Mouse (Mus musculus): ENCODE results near the gene Olfr150. TPM values are rescaled to one million over a fixed set of nuclear protein-coding genes. Genes with fewer than 3 reads are reported as not detected.
"Not testable (repeated sequence)": the region's sequence is repeated elsewhere in the genome, so short reads cannot be mapped to it uniquely, and the experiment has no call there.

The Olfr150 gene
- not detected in 2 replicates for total RNA-seq (2014; fragmentation: Nextera tagmentation)
- total RNA-seq (2017), result not detected in 2 replicates

GRCm38 (mm10) chr9:39730678-39731077, at the start of gene Olfr150:
Gene Olfr150 (plus strand): TSS chr9:39730978.
- no peak for ATAC-seq (replicated peaks; ENCODE audit: poor library complexity, severe bottlenecking)

DNA sequence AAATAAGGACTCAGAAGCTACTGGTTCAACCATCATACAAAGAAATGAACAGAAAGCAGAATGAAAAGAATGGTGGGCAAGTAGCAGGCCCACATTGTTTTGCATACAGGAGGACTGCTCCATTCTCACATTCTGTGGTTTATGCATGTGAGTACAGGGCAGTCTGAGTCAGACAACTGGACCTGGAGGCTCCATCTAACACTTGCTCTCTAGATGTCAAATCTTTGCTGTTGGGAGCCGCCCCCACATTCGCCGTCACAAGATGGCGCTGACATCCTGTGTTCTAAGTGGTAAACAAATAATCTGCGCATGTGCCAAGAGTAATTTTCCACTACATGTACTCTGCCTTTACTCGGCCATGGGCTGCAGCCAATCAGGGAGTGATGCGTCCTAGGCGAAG, 29.7 kb upstream of the Olfr150 start:
- not testable (repeated sequence) for ATAC-seq (replicated peaks; ENCODE audit: poor library complexity, severe bottlenecking)

- no peak for ATAC-seq (replicated peaks; ENCODE audit: poor library complexity, severe bottlenecking)
Measured at GRCm38 (mm10) chr9:39707017-39707416, 23.8 kb upstream of the Olfr150 start, which contains the start of gene Olfr149. Gene Olfr149 (minus strand): TSS chr9:39707117.

- no peak for ATAC-seq (replicated peaks; ENCODE audit: poor library complexity, severe bottlenecking)
Measured at GRCm38 (mm10) chr9:39708958-39709357, 21.8 kb upstream of the Olfr150 start.

GRCm38 (mm10) chr9:39711053-39711452, 19.7 kb upstream of the Olfr150 start, which contains the start of gene Olfr965:
Gene Olfr965 (plus strand): TSS chr9:39711353.
- no peak for ATAC-seq (replicated peaks; ENCODE audit: poor library complexity, severe bottlenecking)

GRCm38 (mm10) chr9:39740741-39741140, 10.0 kb downstream of the Olfr150 start:
- ATAC-seq (replicated peaks; ENCODE audit: poor library complexity, severe bottlenecking), result no peak

- no peak for ATAC-seq (replicated peaks; ENCODE audit: poor library complexity, severe bottlenecking)
Measured at GRCm38 (mm10) chr9:39745949-39746348, 15.2 kb downstream of the Olfr150 start, which contains the start of gene Olfr967. Gene Olfr967 (plus strand): TSS chr9:39746249.

DNA sequence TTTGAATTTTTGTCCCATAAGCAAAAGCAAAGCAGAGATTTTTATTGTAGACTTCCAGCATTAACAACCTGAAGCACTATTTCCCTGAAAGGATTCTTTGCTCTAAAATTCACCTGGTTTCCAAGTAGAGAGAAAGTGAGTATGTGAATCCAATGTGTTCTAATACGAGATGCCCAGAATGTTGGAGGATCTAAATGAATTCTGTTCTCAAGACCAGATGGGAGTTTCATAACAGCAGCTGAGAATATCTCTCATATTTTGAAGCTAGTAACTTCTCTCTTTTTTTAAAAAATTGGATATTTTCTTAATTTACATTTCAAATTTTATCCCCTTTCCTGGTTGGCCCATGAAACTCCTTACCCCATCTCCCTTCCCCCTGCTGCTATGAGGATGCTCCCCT, 15.7 kb downstream of the Olfr150 start:
- no peak for ATAC-seq (replicated peaks; ENCODE audit: poor library complexity, severe bottlenecking)

GRCm38 (mm10) chr9:39783153-39783552, 52.4 kb downstream of the Olfr150 start, which contains the start of gene Olfr968:
Gene Olfr968 (minus strand): TSS chr9:39783253.
- ATAC-seq (replicated peaks; ENCODE audit: poor library complexity, severe bottlenecking), result no peak

Other genes with a start within 250 kb of the Olfr150 start
- gene Olfr44, start 237.0 kb upstream of the Olfr150 start, total RNA-seq (2014; fragmentation: Nextera tagmentation), result not detected in 2 replicates
- not detected in 2 replicates for gene Olfr44, start 237.0 kb upstream of the Olfr150 start, total RNA-seq (2017)
- not detected in 2 replicates for gene Olfr957, start 215.2 kb upstream of the Olfr150 start, total RNA-seq (2014; fragmentation: Nextera tagmentation)
- not detected in 2 replicates for gene Olfr957, start 215.2 kb upstream of the Olfr150 start, total RNA-seq (2017)
- gene Olfr958, start 176.9 kb upstream of the Olfr150 start, total RNA-seq (2014; fragmentation: Nextera tagmentation), result not detected in 2 replicates
- not detected in 2 replicates for gene Olfr958, start 176.9 kb upstream of the Olfr150 start, total RNA-seq (2017)
- gene Olfr959, start 155.4 kb upstream of the Olfr150 start, total RNA-seq (2014; fragmentation: Nextera tagmentation), result not detected in 2 replicates
- gene Olfr959, start 155.4 kb upstream of the Olfr150 start, total RNA-seq (2017), result not detected in 2 replicates
- not detected in 2 replicates for gene AW551984, start 126.6 kb upstream of the Olfr150 start, total RNA-seq (2014; fragmentation: Nextera tagmentation)
- not detected in 2 replicates for gene AW551984, start 126.6 kb upstream of the Olfr150 start, total RNA-seq (2017)
- gene Olfr148, start 120.3 kb upstream of the Olfr150 start, total RNA-seq (2014; fragmentation: Nextera tagmentation), result not detected in 2 replicates
- gene Olfr148, start 120.3 kb upstream of the Olfr150 start, total RNA-seq (2017), result not detected in 2 replicates
- gene Olfr960, start 109.6 kb upstream of the Olfr150 start, total RNA-seq (2014; fragmentation: Nextera tagmentation), result not detected in 2 replicates
- gene Olfr960, start 109.6 kb upstream of the Olfr150 start, total RNA-seq (2017), result not detected in 2 replicates
- gene Olfr961, start 85.9 kb upstream of the Olfr150 start, total RNA-seq (2014; fragmentation: Nextera tagmentation), result not detected in 2 replicates
- gene Olfr961, start 85.9 kb upstream of the Olfr150 start, total RNA-seq (2017), result not detected in 2 replicates
- not detected in 2 replicates for gene Olfr963, start 63.8 kb upstream of the Olfr150 start, total RNA-seq (2014; fragmentation: Nextera tagmentation)
- gene Olfr963, start 63.8 kb upstream of the Olfr150 start, total RNA-seq (2017), result not detected in 2 replicates
- not detected in 2 replicates for gene Olfr149, start 23.9 kb upstream of the Olfr150 start, total RNA-seq (2014; fragmentation: Nextera tagmentation)
- not detected in 2 replicates for gene Olfr149, start 23.9 kb upstream of the Olfr150 start, total RNA-seq (2017)
- gene Olfr965, start 19.6 kb upstream of the Olfr150 start, total RNA-seq (2014; fragmentation: Nextera tagmentation), result not detected in 2 replicates
- gene Olfr965, start 19.6 kb upstream of the Olfr150 start, total RNA-seq (2017), result not detected in 2 replicates
- not detected in 2 replicates for gene Olfr967, start 15.3 kb downstream of the Olfr150 start, total RNA-seq (2014; fragmentation: Nextera tagmentation)
- not detected in 2 replicates for gene Olfr967, start 15.3 kb downstream of the Olfr150 start, total RNA-seq (2017)
- not detected in 2 replicates for gene Olfr968, start 52.3 kb downstream of the Olfr150 start, total RNA-seq (2014; fragmentation: Nextera tagmentation)
- gene Olfr968, start 52.3 kb downstream of the Olfr150 start, total RNA-seq (2017), result not detected in 2 replicates
- not detected in 2 replicates for gene Olfr969, start 60.0 kb downstream of the Olfr150 start, total RNA-seq (2014; fragmentation: Nextera tagmentation)
- not detected in 2 replicates for gene Olfr969, start 60.0 kb downstream of the Olfr150 start, total RNA-seq (2017)
- gene Olfr970, start 77.9 kb downstream of the Olfr150 start, total RNA-seq (2014; fragmentation: Nextera tagmentation), result not detected in 2 replicates
- gene Olfr970, start 77.9 kb downstream of the Olfr150 start, total RNA-seq (2017), result not detected in 2 replicates
- gene Olfr971, start 105.9 kb downstream of the Olfr150 start, total RNA-seq (2014; fragmentation: Nextera tagmentation), result not detected in 2 replicates
- not detected in 2 replicates for gene Olfr971, start 105.9 kb downstream of the Olfr150 start, total RNA-seq (2017)
- not detected in 2 replicates for gene Olfr972, start 135.4 kb downstream of the Olfr150 start, total RNA-seq (2014; fragmentation: Nextera tagmentation)
- gene Olfr972, start 135.4 kb downstream of the Olfr150 start, total RNA-seq (2017), result not detected in 2 replicates
- not detected in 2 replicates for gene Olfr229, start 176.4 kb downstream of the Olfr150 start, total RNA-seq (2014; fragmentation: Nextera tagmentation)
- gene Olfr229, start 176.4 kb downstream of the Olfr150 start, total RNA-seq (2017), result not detected in 2 replicates
- gene Olfr974, start 206.5 kb downstream of the Olfr150 start, total RNA-seq (2014; fragmentation: Nextera tagmentation), result not detected in 2 replicates
- not detected in 2 replicates for gene Olfr974, start 206.5 kb downstream of the Olfr150 start, total RNA-seq (2017)
- gene Olfr975, start 221.1 kb downstream of the Olfr150 start, total RNA-seq (2014; fragmentation: Nextera tagmentation), result not detected in 2 replicates
- not detected in 2 replicates for gene Olfr975, start 221.1 kb downstream of the Olfr150 start, total RNA-seq (2017)
- gene Olfr976, start 230.2 kb downstream of the Olfr150 start, total RNA-seq (2014; fragmentation: Nextera tagmentation), result not detected in 2 replicates
- gene Olfr976, start 230.2 kb downstream of the Olfr150 start, total RNA-seq (2017), result not detected in 2 replicates